Comparison of ENCODE assay signal across 23 mouse cellular contexts in genomic region chr4:53270433-53270832, GRCm38 (mm10).
A peak's percentile ranks its signal among the peaks of the same experiment; 100 is the strongest.
DNase-seq lines count a peak whose midpoint lies in the region; ATAC-seq and TF ChIP-seq lines count a peak whose summit lies in the region.
"Had no signal": no experiment of that assay in that cellular context is flagged by ENCODE, and none has a peak within 500 bp of the region (broad histone marks: within the 10 kb centered on the region; RNA-seq: fewer than 3 reads in every experiment).

No protein-coding gene starts in this region.

- no peaks in the 10 kb centered on the region for H3K79me2 ChIP-seq in macrophage (ENCODE audit: inconsistent target)

- no peak overlapping the region for H3K4me3 ChIP-seq in limb, embryonic 13.5 days
- no peak overlapping the region for H3K4me3 ChIP-seq in limb, embryonic 10.5 days
- H3K4me3 ChIP-seq in E14TG2a.4 (replicated peaks; ENCODE audit: low read length) (peak overlapping the region; percentile 24), macrophage (ENCODE audit: inconsistent target) (no peak overlapping the region)
- no peak overlapping the region for H3K4me3 ChIP-seq in embryonic facial prominence, embryonic 10.5 days
- H3K4me3 ChIP-seq in midbrain, embryonic 13.5 days (replicated peaks) = no peak overlapping the region
- no peak overlapping the region for H3K4me3 ChIP-seq in liver, embryonic 12.5 days
- H3K4me3 ChIP-seq: embryonic facial prominence, embryonic 15.5 days; forebrain, embryonic 10.5 days; hindbrain, embryonic 15.5 days; layer of hippocampus, adult 2 months; neural tube, embryonic 12.5 days had no signal

- WGBS in limb, embryonic 13.5 days = 86% methylated on average over 10 of the region's 10 CpGs
- 85% methylated on average over 10 of the region's 10 CpGs for WGBS in limb, embryonic 10.5 days
- 85% methylated on average over 10 of the region's 10 CpGs for WGBS in embryonic facial prominence, embryonic 10.5 days
- WGBS in macrophage (ENCODE audit: missing documents) = 94% methylated on average over 10 of the region's 10 CpGs
- 91% methylated on average over 10 of the region's 10 CpGs for WGBS in midbrain, embryonic 13.5 days
- 72% methylated on average over 10 of the region's 10 CpGs for WGBS in liver, embryonic 12.5 days (ENCODE audit: insufficient replicate concordance)

- H3K9me3 ChIP-seq in limb, embryonic 13.5 days = 0 out of 2 replicates have a peak, but pooled peaks cover 4% of the 10 kb centered on the region
- H3K9me3 ChIP-seq in limb, embryonic 10.5 days (replicated peaks) = no peaks in the 10 kb centered on the region
- no peaks in the 10 kb centered on the region for H3K9me3 ChIP-seq in E14TG2a.4 (ENCODE audit: low read length)
- H3K9me3 ChIP-seq in embryonic facial prominence, embryonic 10.5 days = 0 out of 2 replicates have a peak, but pooled peaks cover 3% of the 10 kb centered on the region
- no peaks in the 10 kb centered on the region for H3K9me3 ChIP-seq in midbrain, embryonic 13.5 days
- H3K9me3 ChIP-seq in liver, embryonic 12.5 days (replicated peaks) = no peaks in the 10 kb centered on the region
- H3K9me3 ChIP-seq: embryonic facial prominence, embryonic 15.5 days; forebrain, embryonic 10.5 days; G1E; hindbrain, embryonic 15.5 days; neural tube, embryonic 12.5 days had no signal

- H3K4me2 ChIP-seq in limb, embryonic 13.5 days (replicated peaks) = no peak overlapping the region
- no peak overlapping the region for H3K4me2 ChIP-seq in midbrain, embryonic 13.5 days (replicated peaks)
- no peak overlapping the region for H3K4me2 ChIP-seq in liver, embryonic 12.5 days
- H3K4me2 ChIP-seq: embryonic facial prominence, embryonic 15.5 days; hindbrain, embryonic 15.5 days; neural tube, embryonic 12.5 days had no signal

- H3K27ac ChIP-seq in limb, embryonic 13.5 days = no peak overlapping the region
- no peak overlapping the region for H3K27ac ChIP-seq in limb, embryonic 10.5 days
- H3K27ac ChIP-seq in embryonic facial prominence, embryonic 10.5 days (replicated peaks) = 0 out of 2 replicates have a peak overlapping the region, but pooled peaks have one; percentile 10
- H3K27ac ChIP-seq in macrophage = peak overlapping the region; percentile 35; the same call in 1 of the 2 replicates
- H3K27ac ChIP-seq in midbrain, embryonic 13.5 days = no peak overlapping the region
- H3K27ac ChIP-seq in liver, embryonic 12.5 days = no peak overlapping the region
- H3K27ac ChIP-seq: embryonic facial prominence, embryonic 15.5 days; forebrain, embryonic 10.5 days; hindbrain, embryonic 15.5 days; layer of hippocampus, adult 2 months; neural tube, embryonic 12.5 days had no signal

- H3K27me3 ChIP-seq in limb, embryonic 13.5 days = no peaks in the 10 kb centered on the region
- no peaks in the 10 kb centered on the region for H3K27me3 ChIP-seq in limb, embryonic 10.5 days (ENCODE audit: low read depth, poor library complexity, severe bottlenecking)
- 0 out of 2 replicates have a peak, but pooled peaks cover 4% of the 10 kb centered on the region for H3K27me3 ChIP-seq in E14TG2a.4 (ENCODE audit: insufficient read depth, low read length)
- H3K27me3 ChIP-seq in embryonic facial prominence, embryonic 10.5 days (replicated peaks; ENCODE audit: low read depth, poor library complexity, severe bottlenecking) = no peaks in the 10 kb centered on the region
- no peaks in the 10 kb centered on the region for H3K27me3 ChIP-seq in midbrain, embryonic 13.5 days
- no peaks in the 10 kb centered on the region for H3K27me3 ChIP-seq in liver, embryonic 12.5 days (replicated peaks)
- H3K27me3 ChIP-seq: embryonic facial prominence, embryonic 15.5 days; hindbrain, embryonic 15.5 days; neural tube, embryonic 12.5 days had no signal

- ATAC-seq in limb, embryonic 13.5 days (ENCODE audit: low FRiP score, low read depth) = 0 out of 2 replicates have a peak, but pooled peaks have one; percentile 19
- ATAC-seq in midbrain, embryonic 13.5 days = no peak
- no peak for ATAC-seq in liver, embryonic 12.5 days
- ATAC-seq: activated CD4-positive, CD25-positive, alpha-beta regulatory T cell, adult 4 months; forebrain, postnatal 0 days had no signal

- no peaks in the 10 kb centered on the region for H3K4me1 ChIP-seq in limb, embryonic 13.5 days
- 0 out of 2 replicates have a peak, but pooled peaks cover 4% of the 10 kb centered on the region for H3K4me1 ChIP-seq in limb, embryonic 10.5 days
- peaks cover 15% of the 10 kb centered on the region for H3K4me1 ChIP-seq in E14TG2a.4 (replicated peaks; ENCODE audit: low read depth, low read length)
- H3K4me1 ChIP-seq in embryonic facial prominence, embryonic 10.5 days = peaks cover 5% of the 10 kb centered on the region
- no peaks in the 10 kb centered on the region for H3K4me1 ChIP-seq in midbrain, embryonic 13.5 days (replicated peaks)
- no peaks in the 10 kb centered on the region for H3K4me1 ChIP-seq in liver, embryonic 12.5 days
- H3K4me1 ChIP-seq: embryonic facial prominence, embryonic 15.5 days; forebrain, embryonic 10.5 days; hindbrain, embryonic 15.5 days; neural tube, embryonic 12.5 days had no signal

- H3K9ac ChIP-seq in limb, embryonic 13.5 days = no peak overlapping the region
- no peak overlapping the region for H3K9ac ChIP-seq in midbrain, embryonic 13.5 days (replicated peaks)
- H3K9ac ChIP-seq in liver, embryonic 12.5 days = no peak overlapping the region
- H3K9ac ChIP-seq: embryonic facial prominence, embryonic 15.5 days; forebrain, postnatal 0 days; hindbrain, embryonic 15.5 days; neural tube, embryonic 12.5 days had no signal

- no peak for DNase-seq in limb, embryonic 10.5 days (ENCODE audit: low spot score)
- DNase-seq in embryonic facial prominence, embryonic 10.5 days (ENCODE audit: low spot score) = no peak
- DNase-seq: adrenal gland, adult 8-10 months; cerebellum, adult 2 months; cerebellum, postnatal 25 days; forebrain, postnatal 0 days; kidney, postnatal 25 days; liver; midbrain, embryonic 14.5 days; right cerebral cortex, postnatal 14 days; thymus, postnatal 25 days had no signal

- TF ChIP-seq CTCF in E14TG2a.4 (conservative IDR thresholded peaks at IDR 0.05; ENCODE audit: low read length) = no peak

- no peaks in the 10 kb centered on the region for H3K36me3 ChIP-seq in limb, embryonic 13.5 days
- no peaks in the 10 kb centered on the region for H3K36me3 ChIP-seq in limb, embryonic 10.5 days
- H3K36me3 ChIP-seq in E14TG2a.4 (ENCODE audit: insufficient read depth, low read length) (no peaks in the 10 kb centered on the region), macrophage (ENCODE audit: inconsistent target) (no peaks in the 10 kb centered on the region)
- no peaks in the 10 kb centered on the region for H3K36me3 ChIP-seq in embryonic facial prominence, embryonic 10.5 days (replicated peaks)
- no peaks in the 10 kb centered on the region for H3K36me3 ChIP-seq in midbrain, embryonic 13.5 days
- no peaks in the 10 kb centered on the region for H3K36me3 ChIP-seq in liver, embryonic 12.5 days
- H3K36me3 ChIP-seq: embryonic facial prominence, embryonic 15.5 days; forebrain, embryonic 10.5 days; G1E; hindbrain, embryonic 15.5 days; neural tube, embryonic 12.5 days had no signal

Comparison
In these comparisons a context has a peak if more than half of its experiments do, and no peak if none do; other contexts are left out.
1. H3K27ac ChIP-seq: peak in embryonic facial prominence, embryonic 10.5 days (single experiment) and macrophage (single experiment); none in limb, embryonic 13.5 days (single experiment), limb, embryonic 10.5 days (single experiment), midbrain, embryonic 13.5 days (single experiment) and liver, embryonic 12.5 days (single experiment).